Mouse (Mus musculus) small intestine, adult 2 months (tissue): ENCODE results near the gene Car6. TPM values are rescaled to one million over a fixed set of nuclear protein-coding genes. Genes with fewer than 3 reads are reported as not detected.

Experiments
- H3K27ac ChIP-seq: fragments of 200-500 bp; 2 replicates; pipeline ENCODE4 v1.5.1; 2012; ENCODE audit warnings: low read depth, low read length, control low read depth, inconsistent platforms; ENCODE audit not compliant: insufficient read depth
- H3K27me3 ChIP-seq: fragments of 200-500 bp; 2 replicates; pipeline ENCODE4 v1.6.1; 2012; ENCODE audit warnings: mild to moderate bottlenecking, moderate library complexity, low read length, inconsistent platforms; ENCODE audit not compliant: control insufficient read depth, insufficient read depth
- H3K36me3 ChIP-seq: fragments of 200-500 bp; 2 replicates; pipeline ENCODE4 v1.6.1; 2012; ENCODE audit warnings: mild to moderate bottlenecking, low read length, control low read depth, inconsistent platforms; ENCODE audit not compliant: control insufficient read depth, insufficient read depth
- H3K4me1 ChIP-seq: fragments of 200-500 bp; 2 replicates; pipeline ENCODE4 v1.6.1; 2012; ENCODE audit warnings: low read length, inconsistent platforms, mixed read lengths; ENCODE audit not compliant: control insufficient read depth, insufficient read depth, insufficient read length
- H3K4me3 ChIP-seq: fragments of 200-500 bp; 2 replicates; pipeline ENCODE4 v1.5.1; 2012; ENCODE audit warnings: low read depth, mild to moderate bottlenecking, control low read depth, inconsistent platforms, low read length, moderate library complexity
- CTCF ChIP-seq: fragments of 200-500 bp; IDR thresholded peaks from 2 replicates; pipeline ENCODE4 v1.5.1; 2012; ENCODE audit warnings: low read depth, mild to moderate bottlenecking, control low read depth, inconsistent platforms, low read length, moderate library complexity, mixed read lengths; ENCODE audit not compliant: insufficient replicate concordance, insufficient read length; ENCODE audit errors: extremely low read depth
- POLR2A ChIP-seq: fragments of 200-500 bp; IDR thresholded peaks from 2 replicates; pipeline ENCODE4 v1.6.1; 2012; ENCODE audit warnings: low read depth, mild to moderate bottlenecking, control low read depth, inconsistent platforms, low read length, moderate library complexity
- WGBS: fragments of 180-500 bp; shearing (Covaris S2); methylation state at CpG from one replicate; pipeline ENCODE4 v1.1.7; 2018; 5-methylcytosine and 5-hydroxymethylcytosine counted together
- polyA plus RNA-seq: library from polyadenylated mRNA; depleted of rRNA; stranded (reverse); fragments of >200 nt; gene quantifications from 2 replicates; pipeline ENCODE4 v1.2.3, GENCODE M21; 2012

The Car6 gene
- polyA plus RNA-seq, 1 experiment: not detected

DNA sequence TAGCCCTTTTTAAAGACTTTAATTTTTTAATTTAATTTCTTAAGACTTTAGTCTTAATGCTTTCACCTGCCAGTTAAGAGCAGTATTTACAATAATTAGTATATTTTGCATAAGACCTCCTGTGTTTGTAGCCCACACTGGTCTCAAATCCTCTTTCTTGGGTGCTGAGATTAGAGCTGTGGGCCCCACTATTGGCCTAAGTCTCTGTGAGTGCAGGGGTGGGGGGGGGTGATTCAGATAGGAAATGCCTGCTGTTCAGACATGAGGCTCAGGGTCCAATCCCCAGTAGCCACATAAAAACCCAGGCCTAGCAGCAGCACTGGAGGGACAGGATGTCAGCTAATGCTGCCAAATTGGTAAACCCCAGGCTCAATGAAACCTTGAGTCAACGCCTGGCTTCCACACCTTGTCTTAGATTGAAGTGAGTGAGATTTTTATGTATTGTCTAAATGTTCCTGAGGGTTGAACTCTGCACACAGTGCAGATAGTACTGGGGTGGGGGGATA, 39.3 kb upstream of the Car6 start:
- H3K27me3 ChIP-seq: no peaks in the 10 kb centered on the region
- H3K4me3 ChIP-seq: no peak overlapping the region
- WGBS: 57% methylated on average over 1 of the region's 1 CpGs
- H3K27ac ChIP-seq: no peak overlapping the region
- peaks cover 12% of the 10 kb centered on the region for H3K4me1 ChIP-seq
- TF ChIP-seq CTCF (no peak), POLR2A (no peak)
- H3K36me3 ChIP-seq: peaks cover 53% of the 10 kb centered on the region

DNA sequence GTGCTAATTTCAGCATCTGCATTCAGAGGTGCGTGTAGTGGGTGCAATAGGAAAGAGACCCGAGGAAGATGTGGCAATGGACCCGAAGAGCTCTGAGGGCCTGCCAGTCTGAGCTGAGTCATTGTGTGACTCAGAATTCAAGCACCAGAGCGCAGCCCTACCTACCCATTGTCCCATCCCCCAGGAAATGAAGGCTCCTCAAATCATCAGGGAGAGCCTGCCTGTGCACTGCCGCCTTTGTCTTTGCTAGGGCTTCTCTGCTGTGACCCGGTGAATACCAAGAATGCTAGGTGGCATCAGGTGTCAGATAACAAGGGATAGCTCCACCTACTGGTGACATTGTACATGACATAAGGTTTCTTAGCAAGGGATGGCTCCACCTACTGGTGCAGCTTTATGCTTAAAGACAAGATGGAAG, 38.8 kb upstream of the Car6 start:
- WGBS: 20% methylated on average over 6 of the region's 6 CpGs
- no peak for TF ChIP-seq POLR2A
- TF ChIP-seq CTCF: peak; percentile 77; the same call in 1 of the 2 replicates
- Histone ChIP-seq H3K4me1 (peaks cover 12% of the 10 kb centered on the region), H3K27me3 (no peaks in the 10 kb centered on the region), H3K4me3 (0 out of 2 replicates have a peak overlapping the region, but pooled peaks have one; percentile 17), H3K36me3 (peaks cover 50% of the 10 kb centered on the region), H3K27ac (peak overlapping the region; percentile 32; the same call in 1 of the 2 replicates)

DNA sequence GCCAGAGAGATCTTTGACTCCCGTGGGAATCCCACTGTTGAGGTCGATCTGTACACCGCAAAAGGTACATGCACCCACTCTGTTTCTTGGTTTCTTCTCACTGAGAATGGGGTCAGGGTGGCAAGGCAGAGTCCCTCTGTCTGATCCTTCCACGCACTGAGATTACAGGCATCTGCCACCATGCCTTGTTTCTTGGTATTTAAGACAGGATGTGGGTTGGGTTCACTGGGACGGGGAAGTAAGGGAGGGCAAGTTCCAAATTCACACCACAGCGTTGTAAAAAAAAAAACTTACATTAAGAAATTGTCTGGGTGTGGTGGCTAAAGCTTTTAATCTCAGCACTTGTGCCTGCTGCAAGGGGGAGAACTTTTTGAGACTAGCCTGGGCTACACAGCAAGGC, 38.4 kb upstream of the Car6 start:
- H3K27me3 ChIP-seq: no peaks in the 10 kb centered on the region
- TF ChIP-seq CTCF: no peak
- no peak for TF ChIP-seq POLR2A
- peaks cover 45% of the 10 kb centered on the region for H3K36me3 ChIP-seq
- 54% methylated on average over 6 of the region's 6 CpGs for WGBS
- peaks cover 12% of the 10 kb centered on the region for H3K4me1 ChIP-seq
- peak overlapping the region; percentile 42; the same call in 1 of the 2 replicates for H3K27ac ChIP-seq
- no peak overlapping the region for H3K4me3 ChIP-seq

- H3K4me3 ChIP-seq: no peak overlapping the region
- peaks cover 12% of the 10 kb centered on the region for H3K4me1 ChIP-seq
- no peaks in the 10 kb centered on the region for H3K27me3 ChIP-seq
- no peak for TF ChIP-seq POLR2A
- TF ChIP-seq CTCF: no peak
- H3K36me3 ChIP-seq: peaks cover 42% of the 10 kb centered on the region
- 70% methylated on average over 5 of the region's 5 CpGs for WGBS
- peak overlapping the region; percentile 42; the same call in 1 of the 2 replicates for H3K27ac ChIP-seq
Observed at GRCm38 (mm10) chr4:150239087-150239480, 38.0 kb upstream of the Car6 start.

DNA sequence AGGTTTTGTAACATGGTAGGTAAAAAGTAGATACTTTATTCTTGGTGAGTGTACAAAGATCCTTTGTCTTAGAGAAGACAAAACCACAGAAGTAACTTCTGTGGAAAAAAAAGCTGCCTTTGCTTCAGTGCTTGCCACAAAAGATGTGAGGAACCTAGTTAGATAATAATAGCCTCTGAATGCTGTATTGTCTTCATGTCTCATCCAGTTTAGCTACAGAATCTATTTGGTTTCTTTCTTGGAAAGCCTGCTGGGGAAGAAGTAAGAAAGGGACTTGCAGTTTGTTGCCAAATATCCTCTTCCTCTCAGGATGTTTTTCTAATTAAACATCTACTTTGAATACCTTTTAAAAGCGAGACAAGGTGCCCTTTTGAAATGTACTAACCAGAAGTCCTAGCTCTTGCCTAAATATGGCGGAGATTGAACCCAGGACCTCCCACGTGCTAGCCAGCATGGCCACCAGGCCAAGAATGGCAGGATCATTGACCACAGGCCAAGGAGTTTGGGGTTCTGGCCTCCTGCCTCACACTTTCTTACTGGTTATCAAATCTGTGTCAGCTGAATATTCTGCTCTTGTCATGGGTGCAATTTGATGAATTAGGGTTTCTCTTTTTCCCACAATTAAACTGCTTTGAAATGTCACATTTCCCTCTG, 37.4 kb upstream of the Car6 start:
- Histone ChIP-seq H3K27ac (peak overlapping the region; percentile 42; the same call in 1 of the 2 replicates), H3K4me1 (peaks cover 12% of the 10 kb centered on the region), H3K36me3 (peaks cover 37% of the 10 kb centered on the region), H3K27me3 (no peaks in the 10 kb centered on the region), H3K4me3 (no peak overlapping the region)
- TF ChIP-seq CTCF (no peak), POLR2A (no peak)
- 68% methylated on average over 3 of the region's 3 CpGs for WGBS

- Histone ChIP-seq H3K4me3 (peak overlapping the region; percentile 71), H3K36me3 (peaks cover 30% of the 10 kb centered on the region), H3K4me1 (peaks cover 12% of the 10 kb centered on the region), H3K27ac (peak overlapping the region; percentile 84), H3K27me3 (no peaks in the 10 kb centered on the region)
- 5% methylated on average over 21 of the region's 21 CpGs for WGBS
- no peak; the same call in 1 of the 2 replicates for TF ChIP-seq POLR2A
- no peak for TF ChIP-seq CTCF
Observed at GRCm38 (mm10) chr4:150237636-150238361, 36.7 kb upstream of the Car6 start.
